Mouse (Mus musculus): ENCODE data around the gene Uba7.
A peak's percentile ranks its signal among the peaks of the same experiment; 100 is the strongest.
"Not testable (repeated sequence)": the region's sequence is repeated elsewhere in the genome, so short reads cannot be mapped to it uniquely, and the experiment has no call there.

Uba7 gene

GRCm38 (mm10) chr9:107994464-107994863 lies 19.2 kb downstream of the Uba7 start:
- DNase-seq (ENCODE audit: low spot score) = no peak

DNA sequence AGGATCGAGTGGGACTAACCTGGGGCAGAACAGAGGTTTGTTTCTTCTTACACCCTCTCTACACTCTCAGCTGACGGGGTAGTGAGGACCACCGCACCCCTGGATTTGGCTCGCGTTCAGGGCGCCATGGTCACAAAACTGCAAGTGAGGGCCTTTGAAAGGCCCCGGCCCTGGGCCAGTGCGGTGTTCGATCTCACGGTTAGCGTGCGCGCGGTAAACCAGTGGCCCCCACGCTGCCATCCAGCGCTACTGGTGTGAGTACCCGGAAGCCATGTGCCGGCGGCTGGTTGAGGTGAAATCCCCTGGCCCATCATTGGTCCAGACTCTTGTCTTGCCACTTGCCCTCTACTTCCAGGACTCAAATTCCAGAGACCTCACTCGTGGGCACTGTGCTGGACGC lies 20.2 kb downstream of the Uba7 start:
- no peak for DNase-seq (ENCODE audit: low spot score)

GRCm38 (mm10) chr9:107996049-107996448 lies 20.7 kb downstream of the Uba7 start, which contains the start of gene Gm20662:
TSS of gene Gm20662 (plus strand) at chr9:107996349.
- DNase-seq (ENCODE audit: low spot score) = no peak

DNA sequence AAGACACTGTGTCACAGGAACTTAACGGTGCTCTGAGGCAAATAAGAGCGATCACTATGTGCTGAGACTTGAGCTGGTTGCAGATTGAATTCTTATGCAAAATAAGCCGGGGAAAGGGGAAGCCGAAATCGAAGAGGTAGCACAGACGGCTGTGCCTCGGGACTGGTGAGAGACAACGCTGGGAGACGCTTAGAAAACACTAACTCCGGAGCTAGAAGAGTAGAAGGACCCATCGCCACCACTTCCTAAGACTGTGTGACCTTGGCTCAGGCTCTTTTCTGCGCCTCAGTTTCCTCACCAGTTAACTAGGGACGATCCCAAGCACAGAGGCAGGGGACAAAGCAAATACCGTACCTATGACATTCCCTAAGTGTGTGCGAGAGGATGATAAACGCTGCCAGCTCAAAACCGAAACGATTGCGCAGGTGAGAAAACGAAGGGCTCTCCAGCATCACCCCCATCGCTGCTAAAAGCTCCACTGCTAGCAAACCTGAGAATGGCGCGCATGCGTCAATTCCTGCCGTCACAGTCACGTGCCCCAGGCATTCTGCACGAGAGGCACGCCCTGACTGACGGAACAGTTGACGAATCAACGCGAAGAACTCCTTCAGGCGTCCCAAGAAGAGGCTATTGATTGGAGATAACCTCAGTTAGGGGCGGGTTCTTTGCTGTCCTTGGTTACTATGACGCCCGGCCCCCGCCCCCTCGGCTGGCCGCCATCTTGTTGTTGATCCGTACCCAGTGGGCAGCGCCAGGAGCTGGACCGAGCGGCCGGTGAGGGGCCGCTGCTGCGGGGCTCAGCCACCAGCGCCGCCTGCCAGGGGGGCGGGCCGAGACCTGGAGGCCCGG lies 26.8 kb downstream of the Uba7 start, which contains the start of gene Ip6k1:
Ip6k1 (plus strand) TSS at position 580 of the 849 bp plus-strand sequence.
- DNase-seq (ENCODE audit: low spot score) = peak; percentile 99

DNA sequence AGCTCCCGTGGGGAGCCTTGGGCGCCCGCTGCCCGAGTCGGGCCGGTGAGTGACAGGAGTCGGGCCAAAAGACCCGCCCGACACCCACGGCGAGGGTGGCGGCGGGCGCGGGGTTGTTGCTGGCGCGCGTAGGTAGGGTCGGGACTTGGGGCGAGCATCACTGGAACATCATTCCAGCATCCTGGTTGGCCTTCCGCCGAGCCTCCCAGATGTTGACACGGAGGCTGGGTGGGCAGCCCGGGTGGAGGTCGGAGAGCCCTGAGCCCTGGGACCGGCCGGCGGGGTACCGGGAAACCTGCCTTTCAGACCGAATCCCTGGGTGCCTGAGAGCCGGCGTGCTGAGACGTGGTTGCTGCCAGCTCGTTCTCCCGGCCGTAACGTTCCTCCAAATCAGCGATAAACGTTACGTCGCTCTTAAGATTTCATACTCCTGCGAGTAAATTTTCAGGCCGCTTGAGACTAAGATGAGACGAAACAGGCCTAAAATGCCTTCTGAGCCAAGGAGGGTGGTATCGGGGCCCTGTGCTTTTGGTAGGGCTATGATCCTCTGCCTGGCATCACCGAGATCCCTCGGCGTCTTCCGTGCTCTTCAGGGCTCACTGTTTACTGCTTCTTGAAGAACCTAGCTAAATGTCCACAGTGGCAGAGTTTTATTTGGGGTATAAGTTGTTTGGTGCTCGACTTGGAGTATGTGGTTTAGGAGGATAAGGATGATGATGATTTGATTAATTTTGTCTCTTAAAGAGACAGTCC lies 27.6 kb downstream of the Uba7 start:
- no peak for DNase-seq (ENCODE audit: low spot score)

DNA sequence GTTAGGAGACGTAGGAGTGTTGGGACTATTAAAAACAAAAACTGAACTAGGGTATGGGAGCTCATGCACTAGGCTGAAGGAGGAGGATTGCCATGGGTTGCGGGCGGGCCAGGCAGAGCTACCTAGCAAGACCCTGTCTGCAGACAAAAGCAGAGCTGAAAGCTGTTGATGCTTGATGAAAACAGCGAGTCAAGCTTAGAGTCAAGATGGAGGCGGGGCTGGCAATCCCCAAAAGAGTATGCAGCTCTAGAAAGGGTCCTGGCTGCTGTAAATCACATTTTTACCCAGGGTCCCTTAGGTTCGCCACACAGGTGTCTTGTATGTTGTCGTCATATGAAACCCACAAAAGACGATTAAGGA lies 28.2 kb downstream of the Uba7 start:
- DNase-seq (ENCODE audit: low spot score) = no peak

DNA sequence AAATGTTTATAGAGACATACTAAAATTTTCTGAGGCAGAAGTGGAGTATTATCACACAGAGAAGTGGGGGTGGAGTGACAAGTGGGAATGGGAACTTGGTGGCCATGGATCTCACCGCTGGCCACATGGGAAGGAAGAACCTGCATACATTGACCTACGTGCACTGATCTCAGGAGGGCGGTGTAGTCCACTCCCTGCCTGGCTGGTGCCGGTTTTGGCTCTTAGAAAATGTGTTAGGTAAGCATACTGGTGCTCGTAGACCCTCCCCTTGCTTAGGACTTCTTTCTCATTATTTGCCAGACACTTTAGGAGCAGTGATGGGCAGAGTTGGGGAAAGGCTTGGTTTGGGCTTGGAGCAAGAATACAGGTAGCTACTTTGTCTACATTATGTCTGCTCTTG lies 32.7 kb downstream of the Uba7 start:
- no peak for DNase-seq (ENCODE audit: low spot score)

DNA sequence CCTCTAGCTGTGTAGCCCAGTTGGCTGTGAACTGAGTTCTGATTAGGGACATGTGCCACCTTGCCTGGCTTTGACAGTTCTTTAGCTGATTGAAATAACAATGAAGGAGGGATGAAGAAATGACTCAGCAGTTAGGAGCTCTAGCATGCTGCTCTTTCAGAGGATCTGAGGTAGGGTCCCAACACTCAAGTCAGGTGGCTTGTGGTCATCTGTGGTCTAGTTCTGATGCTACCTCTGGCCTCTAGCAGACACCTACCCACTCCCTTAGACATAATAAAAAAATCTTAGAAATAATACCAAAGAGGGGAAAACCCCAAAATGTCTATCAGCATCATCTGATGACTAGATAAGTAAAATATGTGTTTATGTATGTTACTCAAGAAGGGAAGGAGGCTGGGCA lies 35.1 kb downstream of the Uba7 start:
- no peak for DNase-seq (ENCODE audit: low spot score)

GRCm38 (mm10) chr9:108013577-108013976 lies 38.3 kb downstream of the Uba7 start:
- not testable (repeated sequence) for DNase-seq (ENCODE audit: low spot score)

GRCm38 (mm10) chr9:108017127-108017526 lies 41.8 kb downstream of the Uba7 start:
- no peak for DNase-seq (ENCODE audit: low spot score)

GRCm38 (mm10) chr9:108020741-108021140 lies 45.4 kb downstream of the Uba7 start:
- DNase-seq (ENCODE audit: low spot score) = no peak

GRCm38 (mm10) chr9:108023216-108023615 lies 47.9 kb downstream of the Uba7 start:
- no peak for DNase-seq (ENCODE audit: low spot score)

DNA sequence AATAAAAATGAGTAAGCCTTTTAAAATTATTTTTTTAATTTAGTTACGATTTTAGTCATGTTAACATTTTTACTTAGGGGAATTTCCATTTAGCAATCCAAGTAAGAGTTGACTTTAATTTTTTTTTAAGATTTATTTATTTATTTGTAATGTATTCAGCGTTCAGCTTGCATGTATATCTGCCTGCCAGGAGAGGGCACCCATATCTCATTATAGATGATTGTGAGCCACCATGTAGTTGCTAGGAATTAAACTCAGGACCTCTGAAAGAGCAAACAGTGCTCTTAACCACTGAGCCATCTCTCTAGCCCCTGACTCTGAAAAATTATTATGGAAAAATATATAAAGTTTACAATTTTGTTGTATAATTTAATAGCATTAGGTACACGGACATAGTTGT lies 51.3 kb downstream of the Uba7 start:
- DNase-seq (ENCODE audit: low spot score) = no peak

DNA sequence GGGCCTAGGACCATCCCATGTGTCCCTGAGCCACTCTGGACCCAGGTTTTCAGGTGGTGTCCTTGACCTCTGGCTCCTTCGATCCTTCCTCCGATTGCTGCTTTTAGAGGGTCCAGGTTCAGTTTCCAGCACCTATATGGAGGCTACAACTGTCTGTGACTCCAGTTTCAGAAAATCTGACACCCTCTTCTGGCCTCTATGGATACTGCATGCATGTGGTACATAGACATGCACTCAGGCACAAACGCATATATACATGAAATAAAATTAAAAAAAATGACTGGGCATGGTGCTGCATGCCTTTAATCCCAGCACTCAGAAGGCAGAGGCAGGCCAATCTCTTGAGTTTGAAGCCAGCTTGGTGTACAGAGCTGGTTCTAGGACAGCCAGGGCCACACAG lies 52.6 kb downstream of the Uba7 start:
- no peak for DNase-seq (ENCODE audit: low spot score)

DNA sequence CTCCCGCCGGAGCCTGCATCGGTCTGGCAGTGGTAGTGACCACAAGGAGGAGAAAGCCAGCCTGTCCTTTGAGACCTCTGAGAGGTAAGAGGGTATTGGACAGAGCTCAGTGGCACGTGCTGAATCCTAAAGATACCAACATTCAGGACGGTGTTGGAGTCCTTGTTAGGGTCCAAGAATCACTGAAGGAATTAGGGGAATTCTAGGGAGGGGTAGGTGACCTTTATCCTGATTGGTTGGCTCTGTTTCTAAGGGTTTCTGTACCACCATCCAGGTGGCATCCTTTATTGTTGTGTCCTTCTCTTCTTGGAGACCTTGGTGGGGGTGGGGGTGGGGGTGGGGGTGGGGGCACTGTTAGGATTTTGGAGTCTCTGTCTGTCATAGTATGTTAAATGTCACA lies 56.8 kb downstream of the Uba7 start:
- DNase-seq (ENCODE audit: low spot score) = no peak
